ENCODE assay signal across 8 mouse cellular contexts in the genomic region with DNA sequence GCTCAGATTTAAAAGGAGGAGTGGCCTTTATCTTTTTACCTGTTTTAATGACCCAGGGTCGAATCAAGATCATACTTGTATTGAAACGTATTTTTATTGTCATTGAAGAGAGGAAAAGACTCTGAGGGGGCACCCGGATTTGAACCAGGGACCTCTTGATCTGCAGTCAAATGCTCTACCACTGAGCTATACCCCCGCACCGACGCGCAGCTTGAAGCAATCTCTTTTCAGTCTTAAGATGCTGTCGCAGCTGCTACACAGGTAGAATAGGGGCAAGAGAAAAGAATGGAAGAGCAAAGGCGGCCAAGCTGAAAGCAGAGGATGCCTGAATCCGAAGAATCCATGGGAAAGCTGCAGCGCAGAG. TPM values are rescaled to one million over a fixed set of nuclear protein-coding genes. Genes with fewer than 3 reads are reported as not detected.
DNase-seq lines count a peak whose midpoint lies in the region; ATAC-seq and TF ChIP-seq lines count a peak whose summit lies in the region.

A gene (plus strand): TSS at position 219 of the 364 bp plus-strand sequence.

- no peaks in the 10 kb centered on the region for H3K9me3 ChIP-seq in embryonic facial prominence, embryonic 12.5 days
- H3K9me3 ChIP-seq in kidney, embryonic 14.5 days (ENCODE audit: control insufficient read depth, low read length) = no peaks in the 10 kb centered on the region
- no peaks in the 10 kb centered on the region for H3K9me3 ChIP-seq in limb, embryonic 14.5 days (ENCODE audit: control insufficient read depth, low read length)
- H3K9me3 ChIP-seq in midbrain, embryonic 16.5 days (replicated peaks; ENCODE audit: control insufficient read depth, low read length, poor library complexity, severe bottlenecking) = no peaks in the 10 kb centered on the region

- no peak for TF ChIP-seq POLR2A in limb, embryonic 14.5 days (IDR thresholded peaks at IDR 0.05; ENCODE audit: borderline replicate concordance, extremely low read depth, insufficient read depth, insufficient read length)

- H3K9ac ChIP-seq in embryonic facial prominence, embryonic 12.5 days = peak within 1 kb of the TSS; percentile 88
- H3K9ac ChIP-seq in kidney, embryonic 14.5 days (ENCODE audit: low read depth, low read length) = peak within 1 kb of the TSS; percentile 89
- H3K9ac ChIP-seq in limb, embryonic 14.5 days (ENCODE audit: low read depth, low read length, severe bottlenecking) = peak within 1 kb of the TSS; percentile 79
- H3K9ac ChIP-seq in midbrain, embryonic 16.5 days (ENCODE audit: low read depth, low read length) = peak within 1 kb of the TSS; percentile 98

- peak; percentile 25; the same call in 1 of the 2 replicates for ATAC-seq in embryonic facial prominence, embryonic 12.5 days (ENCODE audit: insufficient number of reproducible peaks, insufficient read depth, low FRiP score, low TSS enrichment)
- ATAC-seq in kidney, embryonic 14.5 days (ENCODE audit: low FRiP score, low TSS enrichment) = peak; percentile 56
- peak; percentile 30 for ATAC-seq in limb, embryonic 14.5 days (ENCODE audit: low FRiP score, low read depth)
- peak; percentile 59 for ATAC-seq in midbrain, embryonic 16.5 days

- H3K4me2 ChIP-seq in embryonic facial prominence, embryonic 12.5 days (replicated peaks) = peak within 1 kb of the TSS; percentile 72
- H3K4me2 ChIP-seq in kidney, embryonic 14.5 days (replicated peaks; ENCODE audit: low read depth, low read length) = peak within 1 kb of the TSS; percentile 69
- H3K4me2 ChIP-seq in limb, embryonic 14.5 days (replicated peaks; ENCODE audit: low read depth, low read length, severe bottlenecking) = peak within 1 kb of the TSS; percentile 63
- H3K4me2 ChIP-seq in midbrain, embryonic 16.5 days (ENCODE audit: low read length) = peak within 1 kb of the TSS; percentile 76

- peak; percentile 78 for DNase-seq in 3134 (ENCODE audit: extremely low read depth, insufficient read length, low spot score)
- peak; percentile 94 for DNase-seq in adrenal gland, postnatal 14 days
- peak; percentile 90 for DNase-seq in heart, adult 8-10 months (ENCODE audit: low spot score)
- DNase-seq in limb, embryonic 14.5 days (ENCODE audit: low spot score) = peak; percentile 85
- DNase-seq in spleen, postnatal 14 days (ENCODE audit: low spot score in 2 of 2) = peak; percentile 70 to 83

- H3K27ac ChIP-seq in embryonic facial prominence, embryonic 12.5 days = peak within 1 kb of the TSS; percentile 99
- H3K27ac ChIP-seq in kidney, embryonic 14.5 days (ENCODE audit: low read depth, low read length) = peak within 1 kb of the TSS; percentile 97
- peak within 1 kb of the TSS; percentile 91 for H3K27ac ChIP-seq in limb, embryonic 14.5 days (replicated peaks; ENCODE audit: low read depth, low read length)
- H3K27ac ChIP-seq in midbrain, embryonic 16.5 days (ENCODE audit: low read length) = peak within 1 kb of the TSS; percentile 98

- peak within 1 kb of the TSS; percentile 96 for H3K4me3 ChIP-seq in embryonic facial prominence, embryonic 12.5 days
- H3K4me3 ChIP-seq in kidney, embryonic 14.5 days (ENCODE audit: low read length) = peak within 1 kb of the TSS; percentile 94
- peak within 1 kb of the TSS; percentile 73 for H3K4me3 ChIP-seq in limb, embryonic 14.5 days (replicated peaks; ENCODE audit: low read length)
- H3K4me3 ChIP-seq in midbrain, embryonic 16.5 days (ENCODE audit: low read depth, low read length) = peak within 1 kb of the TSS; percentile 92

- 1% methylated on average over 11 of the region's 11 CpGs for WGBS in embryonic facial prominence, embryonic 12.5 days
- under 1% methylated on average over 11 of the region's 11 CpGs for WGBS in kidney, embryonic 14.5 days
- WGBS in limb, embryonic 14.5 days = under 1% methylated on average over 11 of the region's 11 CpGs
- 0% methylated on average over 11 of the region's 11 CpGs for WGBS in midbrain, embryonic 16.5 days

- peaks cover 29% of the 10 kb centered on the region for H3K4me1 ChIP-seq in embryonic facial prominence, embryonic 12.5 days
- peaks cover 16% of the 10 kb centered on the region for H3K4me1 ChIP-seq in kidney, embryonic 14.5 days (ENCODE audit: control insufficient read depth, insufficient read depth, low read length)
- peaks cover 20% of the 10 kb centered on the region for H3K4me1 ChIP-seq in limb, embryonic 14.5 days (ENCODE audit: control insufficient read depth, insufficient read depth, low read length)
- H3K4me1 ChIP-seq in midbrain, embryonic 16.5 days (ENCODE audit: control insufficient read depth, insufficient read depth, low read length) = peaks cover 21% of the 10 kb centered on the region

- no peaks in the 10 kb centered on the region for H3K27me3 ChIP-seq in embryonic facial prominence, embryonic 12.5 days
- H3K27me3 ChIP-seq in kidney, embryonic 14.5 days (ENCODE audit: control insufficient read depth, insufficient read depth, low read length) = no peaks in the 10 kb centered on the region
- H3K27me3 ChIP-seq in limb, embryonic 14.5 days (ENCODE audit: control insufficient read depth, insufficient read depth, low read length) = no peaks in the 10 kb centered on the region
- no peaks in the 10 kb centered on the region for H3K27me3 ChIP-seq in midbrain, embryonic 16.5 days (ENCODE audit: control insufficient read depth, insufficient read depth, low read depth, low read length)

- H3K36me3 ChIP-seq in embryonic facial prominence, embryonic 12.5 days = no peaks in the 10 kb centered on the region
- no peaks in the 10 kb centered on the region for H3K36me3 ChIP-seq in kidney, embryonic 14.5 days (ENCODE audit: control insufficient read depth, insufficient read depth, low read length)
- peaks cover 3% of the 10 kb centered on the region; the same call in 1 of the 2 replicates for H3K36me3 ChIP-seq in limb, embryonic 14.5 days (ENCODE audit: control insufficient read depth, insufficient read depth, low read length)
- H3K36me3 ChIP-seq in midbrain, embryonic 16.5 days (ENCODE audit: control insufficient read depth, insufficient read depth, low read length) = no peaks in the 10 kb centered on the region

RNA-seq across cellular contexts. Expression of the gene that starts here (rescaled TPM):
- 98.2 and 107 TPM in 2 replicates for total RNA-seq in adrenal gland, postnatal 14 days (2021)
- 117 and 125 TPM in 2 replicates for polyA plus RNA-seq in embryonic facial prominence, embryonic 12.5 days (2016; fragmentation: Nextera tagmentation; extraction: Ambion mirVana)
- 10 to 100 TPM; 20.1 to 32.0 (median 25.8) TPM for total RNA-seq in heart, adult 8-10 months (2022)
- 46.9 and 57.2 TPM in 2 replicates for polyA plus RNA-seq in kidney, embryonic 14.5 days (2014; fragmentation: Nextera tagmentation; extraction: Ambion mirVana)
- polyA plus RNA-seq in limb, embryonic 14.5 days (2012; rRNA removed) = 105 and 120 TPM in 2 replicates
- 95.7 and 103 TPM in 2 replicates for polyA plus RNA-seq in limb, embryonic 14.5 days (2014; fragmentation: Nextera tagmentation; extraction: Ambion mirVana)
- 194 and 202 TPM in 2 replicates for polyA plus RNA-seq in midbrain, embryonic 16.5 days (2015; fragmentation: Nextera tagmentation; extraction: Ambion mirVana)

Comparison
In these comparisons a context has a peak if more than half of its experiments do, and no peak if none do; other contexts are left out.
1. Peak in every context shown above with its lines: DNase-seq, ATAC-seq, H3K4me3 ChIP-seq and H3K27ac ChIP-seq.